Mouse (Mus musculus): ENCODE results near the gene Gba.
A peak's percentile ranks its signal among the peaks of the same experiment; 100 is the strongest.

GRCm38 (mm10) chr3:89202253-89203141, at the start of gene Gba:
- TF ChIP-seq CTCF (IDR thresholded peaks at IDR 0.05; ENCODE audit: low read depth) (no peak), EP300 (optimal IDR thresholded peaks at IDR 0.05) (peak; percentile 35)

All from stomach, postnatal 0 days (tissue).